Mouse (Mus musculus) C2C12 (cell line): ENCODE data around the gene Hist1h3i. TPM values are rescaled to one million over a fixed set of nuclear protein-coding genes. Genes with fewer than 3 reads are reported as not detected.
"Not testable (repeated sequence)": the region's sequence is repeated elsewhere in the genome, so short reads cannot be mapped to it uniquely, and the experiment has no call there.

Experiments used
- H3K27me3 ChIP-seq: one replicate; pipeline ENCODE4 v1.6.1; 2011; ENCODE audit not compliant: control insufficient read depth, insufficient read depth, insufficient read length
- H3K36me3 ChIP-seq: one replicate; pipeline ENCODE4 v1.6.1; 2011; ENCODE audit not compliant: control insufficient read depth, insufficient read depth
- H3K4me3 ChIP-seq: one replicate; pipeline ENCODE4 v1.5.1; 2011; ENCODE audit warnings: mild to moderate bottlenecking, control low read depth; ENCODE audit not compliant: poor library complexity, insufficient read depth, severe bottlenecking
- H3K79me2 ChIP-seq: one replicate; pipeline ENCODE4 v1.6.1; 2011; ENCODE audit not compliant: control insufficient read depth, insufficient read depth
- H3K79me3 ChIP-seq: one replicate; pipeline ENCODE4 v1.6.1; 2011; ENCODE audit warnings: low read depth, control low read depth
- H3ac ChIP-seq: one replicate; pipeline ENCODE3; 2011; ENCODE audit warnings: low read depth; ENCODE audit not compliant: control insufficient read depth, insufficient read length
- CEBPB ChIP-seq: IDR thresholded peaks from one replicate; pipeline ENCODE4 v1.6.1; 2011; ENCODE audit warnings: low read depth, mild to moderate bottlenecking, control low read depth, moderate library complexity
- CTCF ChIP-seq: IDR thresholded peaks from one replicate; pipeline ENCODE4 v1.5.1; 2011; ENCODE audit not compliant: control insufficient read depth, insufficient read depth, insufficient read length
- FOSL1 ChIP-seq: IDR thresholded peaks from one replicate; pipeline ENCODE4 v1.8.0; 2011; ENCODE audit warnings: mild to moderate bottlenecking, low read length; ENCODE audit not compliant: poor library complexity, insufficient read depth, severe bottlenecking
- MAX ChIP-seq: IDR thresholded peaks from one replicate; pipeline ENCODE4 v1.6.1; 2011; ENCODE audit warnings: mild to moderate bottlenecking, control low read depth
- MYOD1 ChIP-seq: IDR thresholded peaks from one replicate; pipeline ENCODE4 v1.6.1; 2011; ENCODE audit warnings: low read depth; ENCODE audit not compliant: control insufficient read depth, insufficient read length
- MYOG ChIP-seq: IDR thresholded peaks from one replicate; pipeline ENCODE4 v1.6.1; 2011; ENCODE audit not compliant: control insufficient read depth, insufficient read length; ENCODE audit errors: extremely low read depth
- USF1 ChIP-seq: IDR thresholded peaks from one replicate; pipeline ENCODE4 v1.6.1; 2011; ENCODE audit warnings: low read depth, mild to moderate bottlenecking, control low read depth, moderate library complexity
- polyA plus RNA-seq: library from polyadenylated mRNA; unstranded; fragments of >200 nt; fragmentation: generic; extraction: Trizol; gene quantifications from one replicate; pipeline ENCODE4 v1.2.1, GENCODE M21; 2012; ENCODE audit warnings: missing spikeins

The Hist1h3i gene
- polyA plus RNA-seq, 1 experiment = 9.4 TPM

DNA sequence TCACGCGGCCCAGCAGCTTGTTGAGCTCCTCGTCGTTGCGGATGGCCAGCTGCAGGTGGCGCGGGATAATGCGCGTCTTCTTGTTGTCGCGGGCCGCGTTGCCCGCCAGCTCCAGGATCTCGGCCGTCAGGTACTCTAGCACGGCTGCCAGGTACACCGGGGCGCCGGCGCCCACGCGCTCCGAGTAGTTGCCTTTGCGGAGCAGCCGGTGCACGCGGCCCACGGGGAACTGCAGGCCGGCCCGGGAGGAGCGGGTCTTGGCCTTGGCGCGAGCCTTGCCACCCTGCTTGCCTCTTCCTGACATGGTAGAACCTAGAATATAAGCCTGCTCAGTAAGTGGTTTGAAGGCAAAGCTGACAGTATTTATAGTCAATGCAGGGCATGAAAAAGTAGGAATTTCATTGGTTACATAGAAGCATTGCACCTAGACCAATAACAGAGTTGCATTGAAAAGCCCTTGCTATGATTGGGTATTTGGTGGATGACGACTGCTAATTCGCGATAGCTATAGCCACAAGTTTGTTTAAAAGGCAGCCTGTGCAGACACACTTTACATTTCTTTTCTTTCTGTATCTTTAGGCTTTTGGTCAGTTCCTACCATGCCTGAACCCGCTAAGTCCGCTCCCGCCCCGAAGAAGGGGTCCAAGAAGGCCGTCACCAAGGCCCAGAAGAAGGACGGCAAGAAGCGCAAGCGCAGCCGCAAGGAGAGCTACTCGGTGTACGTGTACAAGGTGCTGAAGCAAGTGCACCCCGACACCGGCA, 29.5 kb downstream of the Hist1h3i start, which contains the start of the genes Hist1h2ak and Hist1h2bn:
Hist1h2ak (minus strand) TSS at position 304 of the 762 bp plus-strand sequence.
Hist1h2bn (plus strand) TSS at position 600 of the 762 bp plus-strand sequence.
- not testable (repeated sequence) for H3K27me3 ChIP-seq, H3K36me3 ChIP-seq, H3K79me3 ChIP-seq
- Histone ChIP-seq H3ac (peak within 1 kb of the TSS; percentile 61), H3K4me3 (peak within 1 kb of the TSS; percentile 25), H3K79me2 (peaks cover 13% of the 10 kb centered on the region)
- TF ChIP-seq CEBPB = peak; percentile 29

DNA sequence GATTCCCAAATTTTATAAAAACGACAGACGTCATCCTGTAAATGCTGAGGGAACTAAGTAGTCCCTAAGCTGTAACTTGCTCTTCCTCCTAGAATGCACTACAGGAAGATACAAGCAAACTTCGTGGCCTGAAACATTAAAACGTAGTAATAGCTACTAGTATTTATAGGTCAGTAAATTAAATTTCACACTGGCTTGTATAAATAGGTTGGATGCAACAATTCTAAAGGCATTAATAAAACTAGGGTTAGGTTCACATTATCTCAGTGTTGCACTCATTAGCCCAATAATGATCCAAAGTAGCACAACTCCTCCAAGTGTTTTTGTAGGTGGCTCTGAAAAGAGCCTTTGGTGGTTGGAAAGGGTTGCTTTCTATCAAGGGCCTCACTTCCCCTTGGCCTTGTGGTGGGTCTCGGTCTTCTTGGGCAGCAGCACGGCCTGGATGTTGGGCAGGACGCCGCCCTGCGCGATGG, 30.1 kb downstream of the Hist1h3i start:
- peak overlapping the region; percentile 61 for H3ac ChIP-seq
- H3K27me3 ChIP-seq = no peaks in the 10 kb centered on the region
- peak overlapping the region; percentile 16 for H3K4me3 ChIP-seq
- peak; percentile 4 for TF ChIP-seq USF1
- TF ChIP-seq MYOG = no peak
- H3K79me2 ChIP-seq = peaks cover 19% of the 10 kb centered on the region
- H3K36me3 ChIP-seq = no peaks in the 10 kb centered on the region
- H3K79me3 ChIP-seq = peaks cover 8% of the 10 kb centered on the region

DNA sequence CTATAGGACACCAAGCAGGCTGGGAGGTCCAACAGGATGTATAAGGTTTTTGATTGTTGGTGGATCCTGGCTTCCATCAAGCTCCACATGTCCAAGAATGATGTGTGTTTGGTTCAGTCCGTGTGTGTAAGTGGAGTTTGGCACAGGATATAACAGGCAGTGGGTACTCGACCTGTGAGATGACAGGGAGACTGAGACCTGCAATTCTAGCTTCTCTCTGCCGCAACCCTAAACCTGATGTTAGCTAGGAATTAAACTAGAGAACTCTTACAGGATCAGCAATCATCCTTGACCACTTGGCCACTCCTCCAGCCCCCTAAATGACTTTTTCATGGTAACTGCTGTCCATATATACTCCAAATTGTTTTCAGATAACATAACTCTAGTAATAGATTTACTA, 30.8 kb downstream of the Hist1h3i start:
- no peak overlapping the region for H3K4me3 ChIP-seq

DNA sequence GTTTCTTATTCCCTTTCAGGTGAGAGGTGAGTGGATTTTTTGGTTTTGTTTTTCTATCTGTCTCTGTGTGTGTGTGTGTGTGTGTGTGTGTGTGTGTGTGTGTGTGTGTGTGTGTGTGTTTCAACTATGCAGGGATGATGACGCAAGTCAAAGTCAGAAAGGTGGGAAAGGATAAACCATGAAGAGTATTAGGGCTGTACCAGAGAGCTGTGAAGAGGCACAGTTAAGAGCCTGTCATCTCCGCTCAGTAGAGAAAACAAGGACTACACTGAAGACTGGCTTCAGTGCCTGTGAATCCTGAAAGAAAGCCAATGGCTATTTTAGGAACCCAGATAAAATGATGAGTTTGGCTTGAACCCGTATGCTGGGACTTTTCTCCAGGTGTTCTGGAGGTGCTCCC, 31.3 kb downstream of the Hist1h3i start:
- Histone ChIP-seq H3K27me3 (no peaks in the 10 kb centered on the region), H3K79me2 (peaks cover 28% of the 10 kb centered on the region), H3ac (no peak overlapping the region), H3K4me3 (no peak overlapping the region), H3K36me3 (peaks cover 3% of the 10 kb centered on the region), H3K79me3 (peaks cover 9% of the 10 kb centered on the region)
- TF ChIP-seq MAX (no peak), CEBPB (peak; percentile 33), CTCF (no peak)

More for the DNA sequence above, 30.8 kb downstream of the Hist1h3i start:
- H3K79me2 ChIP-seq = peaks cover 23% of the 10 kb centered on the region
- H3K36me3 ChIP-seq = peaks cover 2% of the 10 kb centered on the region
- H3K27me3 ChIP-seq = no peaks in the 10 kb centered on the region
- TF ChIP-seq MYOD1 (no peak), CEBPB (no peak), USF1 (no peak), CTCF (no peak), MYOG (no peak), FOSL1 (no peak), MAX (no peak)
- H3ac ChIP-seq = peak overlapping the region; percentile 8
- peaks cover 9% of the 10 kb centered on the region for H3K79me3 ChIP-seq

DNA sequence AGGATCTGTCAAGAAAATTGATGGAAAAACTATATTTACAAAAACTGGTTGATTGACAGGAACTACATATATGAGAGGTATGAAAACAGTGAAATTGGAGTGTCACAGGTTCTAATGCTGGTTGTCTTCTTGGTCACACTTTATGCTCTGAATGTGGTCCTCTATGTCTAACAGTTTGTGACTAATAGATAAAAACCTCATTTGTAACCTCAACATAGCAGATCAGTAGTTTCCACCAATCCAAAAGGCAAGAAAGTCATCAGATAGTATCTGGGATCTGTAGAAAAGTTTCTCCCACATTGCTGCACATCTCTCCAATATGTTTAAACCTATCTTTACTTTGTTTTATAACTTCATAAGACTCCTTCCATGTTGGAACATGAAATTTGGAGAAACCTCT, 31.8 kb downstream of the Hist1h3i start:
- H3K79me2 ChIP-seq = peaks cover 28% of the 10 kb centered on the region
- TF ChIP-seq MAX (no peak), FOSL1 (no peak), MYOG (no peak), CTCF (no peak), MYOD1 (no peak), USF1 (no peak), CEBPB (no peak)
- H3ac ChIP-seq = no peak overlapping the region
- no peaks in the 10 kb centered on the region for H3K27me3 ChIP-seq
- H3K36me3 ChIP-seq = peaks cover 3% of the 10 kb centered on the region
- peaks cover 9% of the 10 kb centered on the region for H3K79me3 ChIP-seq
- H3K4me3 ChIP-seq = no peak overlapping the region

DNA sequence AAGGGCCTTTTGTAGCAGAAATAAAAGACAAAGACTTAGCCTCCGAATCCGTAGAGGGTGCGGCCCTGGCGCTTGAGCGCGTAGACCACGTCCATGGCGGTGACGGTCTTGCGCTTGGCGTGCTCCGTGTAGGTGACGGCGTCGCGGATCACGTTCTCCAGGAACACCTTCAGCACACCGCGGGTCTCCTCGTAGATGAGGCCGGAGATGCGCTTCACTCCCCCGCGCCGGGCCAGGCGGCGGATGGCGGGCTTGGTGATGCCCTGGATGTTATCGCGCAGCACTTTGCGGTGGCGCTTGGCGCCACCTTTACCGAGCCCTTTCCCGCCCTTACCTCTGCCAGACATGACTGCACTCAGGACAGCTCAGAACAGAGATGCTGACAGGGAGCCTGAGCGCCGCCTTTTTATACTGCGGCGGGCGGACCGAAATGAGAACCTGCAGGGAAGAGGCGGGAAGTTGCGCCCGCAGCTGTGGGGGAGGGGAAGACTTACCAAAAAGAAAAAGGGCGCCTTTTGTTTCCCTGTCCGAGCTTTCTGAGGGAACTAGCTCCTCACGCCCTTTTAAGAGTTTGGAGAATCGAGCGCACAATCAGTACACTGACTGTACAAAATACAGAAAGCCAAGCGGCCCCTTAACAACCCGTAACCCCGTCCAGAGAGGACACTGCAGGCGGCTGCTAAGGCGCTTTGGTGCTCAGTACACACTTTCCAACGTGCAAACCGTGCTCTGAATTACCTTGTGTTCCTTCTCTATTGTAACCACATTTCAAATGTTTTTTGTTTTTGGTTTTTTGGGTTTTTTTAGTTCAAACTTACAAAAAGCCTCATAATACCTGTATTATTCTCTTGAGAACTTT, 32.8 kb downstream of the Hist1h3i start, which contains the start of gene Hist1h4k:
Hist1h4k (minus strand) TSS at position 347 of the 859 bp plus-strand sequence.
- TF ChIP-seq CEBPB = peak; percentile 18
- H3K36me3 ChIP-seq, H3K79me3 ChIP-seq, H3K27me3 ChIP-seq: not testable (repeated sequence)
- H3K79me2 ChIP-seq = peaks cover 28% of the 10 kb centered on the region
- H3K4me3 ChIP-seq = peak within 1 kb of the TSS; percentile 31
- peak within 1 kb of the TSS; percentile 82 for H3ac ChIP-seq
